Mouse (Mus musculus) erythroblast, embryonic 14.5 days (primary cell): Measurements from ENCODE around the gene N4bp1.

Experiments
- GATA1 ChIP-seq: IDR thresholded peaks from 2 replicates; pipeline ENCODE4 v1.6.1; 2012; ENCODE audit warnings: low read length, inconsistent platforms, mixed read lengths
- TAL1 ChIP-seq: IDR thresholded peaks from 3 replicates; pipeline ENCODE4 v1.6.1; 2012; ENCODE audit warnings: low read length, inconsistent platforms, mixed read lengths

- no peak for TF ChIP-seq GATA1
- TF ChIP-seq TAL1: no peak
Observed at GRCm38 (mm10) chr8:86933898-86934297, 48.8 kb upstream of the N4bp1 start.
